Mouse (Mus musculus) T-helper 1 cell (primary cell): ENCODE measurements around the gene Zmiz2.
"Not testable (repeated sequence)": the region's sequence is repeated elsewhere in the genome, so short reads cannot be mapped to it uniquely, and the experiment has no call there.

Source experiments
- in situ Hi-C: fragments of 300-600 bp; cut with MboI, MseI; formaldehyde crosslinking; loops from one replicate; pipeline ENCODE4 v1.15.1; 2025; ENCODE audit warnings: high pct_unique_total_duplicates

Gene Zmiz2

DNA sequence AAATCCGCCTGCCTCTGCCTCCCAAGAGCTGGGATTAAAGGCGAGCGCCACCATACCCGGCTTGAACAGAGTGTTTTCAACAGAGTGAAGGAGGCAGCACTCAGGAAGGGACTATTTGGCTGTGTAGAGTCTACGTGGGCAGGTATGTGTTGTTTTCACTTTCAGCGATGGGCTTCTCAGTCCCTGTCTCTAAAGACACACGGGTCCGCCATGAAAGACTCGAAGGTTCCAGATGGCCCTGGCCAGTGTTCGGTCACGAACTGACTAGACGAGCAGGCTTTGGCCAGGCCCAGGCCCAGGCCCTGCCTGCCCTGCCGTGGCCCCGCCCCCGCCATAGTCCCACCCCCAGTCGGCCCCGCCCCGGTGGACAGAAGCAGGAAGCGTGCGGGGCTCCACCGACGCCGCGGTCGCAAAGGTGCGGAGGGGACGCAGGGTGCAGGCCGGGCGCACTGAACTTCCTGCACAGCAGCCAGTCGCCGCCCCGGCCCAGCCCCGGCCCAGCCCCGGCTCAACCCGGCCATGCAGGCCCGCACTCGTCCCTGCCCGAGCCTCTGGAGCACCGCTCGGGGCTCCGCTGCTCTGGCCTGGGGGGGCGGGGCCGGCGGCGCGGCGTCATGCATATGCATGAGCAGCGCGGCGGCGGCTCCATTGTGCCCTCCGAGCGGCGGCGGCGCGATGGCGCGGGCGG is at the start of gene Zmiz2:
TSS of gene Zmiz2 (plus strand) at position 349 of the 688 bp plus-strand sequence.
- in situ Hi-C loops = no loop called here

- in situ Hi-C loops = loop anchor here (25.0 kb wide), 1 partner anchor 1659 kb away; no protein-coding TSS in a partner anchor
These were observed 42.9 kb upstream of the Zmiz2 start for GRCm38 (mm10) chr11:6345956-6346355.

- in situ Hi-C loops = loop anchor here (25.0 kb wide), 1 partner anchor 1660 kb away; no protein-coding TSS in a partner anchor
These were observed 41.9 kb upstream of the Zmiz2 start for GRCm38 (mm10) chr11:6346966-6347365.

DNA sequence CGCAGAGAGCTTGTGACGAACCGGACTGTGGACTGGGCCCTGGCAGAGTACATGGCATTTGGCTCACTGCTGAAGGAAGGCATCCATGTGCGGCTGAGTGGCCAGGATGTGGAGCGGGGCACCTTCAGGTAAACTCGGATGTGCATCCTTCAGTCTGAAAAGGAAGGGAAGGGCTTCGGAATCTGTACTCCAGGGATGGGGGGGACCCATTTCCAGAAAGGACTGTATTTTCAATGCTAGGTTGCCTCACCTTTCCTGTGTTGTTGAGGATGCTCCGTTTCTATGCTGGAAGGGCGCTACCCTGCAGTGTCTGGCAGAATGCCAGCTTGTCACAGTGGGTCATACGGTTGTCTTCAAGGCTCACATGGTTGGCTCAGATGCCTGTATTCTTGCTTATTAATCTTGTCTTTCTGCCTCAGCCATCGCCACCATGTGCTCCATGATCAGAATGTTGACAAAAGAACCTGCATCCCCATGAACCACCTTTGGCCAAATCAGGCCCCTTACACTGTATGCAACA is 40.1 kb upstream of the Zmiz2 start:
- in situ Hi-C loops = loop anchor here (25.0 kb wide), 1 partner anchor 1661 kb away; no protein-coding TSS in a partner anchor

GRCm38 (mm10) chr11:6349586-6349985 is 39.3 kb upstream of the Zmiz2 start:
- in situ Hi-C loops = loop anchor here (25.0 kb wide), 1 partner anchor 1662 kb away; no protein-coding TSS in a partner anchor

DNA sequence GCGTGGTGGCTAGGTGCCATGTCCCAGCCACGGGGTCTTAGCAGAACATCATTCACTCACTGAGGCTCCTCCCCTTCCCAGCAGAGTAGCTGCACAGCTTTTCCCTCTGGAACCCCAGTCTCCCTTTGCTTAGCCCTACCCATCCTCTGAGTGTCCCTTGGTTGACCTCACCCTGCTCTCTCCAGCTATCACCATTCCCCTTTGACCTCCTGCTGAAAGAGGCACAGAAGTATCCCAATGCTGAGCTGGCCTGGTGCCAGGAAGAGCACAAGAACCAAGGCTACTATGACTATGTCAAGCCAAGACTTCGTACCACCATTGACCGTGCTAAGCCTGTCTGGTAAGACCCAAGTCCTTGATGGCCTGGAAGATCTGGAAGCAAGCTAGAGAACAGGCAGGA is 33.8 kb upstream of the Zmiz2 start:
- in situ Hi-C loops = no loop called here

DNA sequence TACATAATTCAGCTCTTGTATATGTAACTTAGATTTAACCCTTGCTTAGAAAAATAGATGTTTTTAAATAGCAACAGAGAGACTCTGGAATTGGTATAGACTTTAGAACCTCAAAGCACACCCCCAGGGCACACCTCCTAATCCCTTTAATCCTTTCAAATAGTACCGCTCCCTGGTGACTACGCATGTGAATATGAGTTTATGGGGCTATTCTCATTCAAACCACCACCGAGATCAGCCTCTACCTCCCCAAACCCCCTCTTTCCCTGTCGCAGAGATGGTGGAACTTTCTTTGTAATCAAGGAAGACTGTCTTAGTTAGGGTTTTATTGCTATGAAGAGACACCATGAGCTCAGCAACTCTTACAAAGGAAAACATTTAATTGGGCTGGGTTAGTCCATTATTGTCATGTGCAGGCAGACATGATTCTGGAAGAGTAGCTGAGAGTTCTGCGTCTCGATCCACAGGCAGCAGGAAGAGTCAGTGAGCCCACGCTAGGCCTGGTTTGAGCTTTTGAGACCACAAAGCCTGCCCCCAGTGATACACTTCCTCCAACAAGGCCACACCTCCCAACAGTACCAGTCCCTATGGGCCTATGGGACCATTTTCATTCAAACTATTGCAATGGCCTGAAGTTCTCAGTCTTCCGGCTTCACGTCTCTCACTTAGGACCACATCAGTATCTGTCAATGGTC is 24.1 kb upstream of the Zmiz2 start:
- in situ Hi-C loops = no loop called here

GRCm38 (mm10) chr11:6365885-6366284 is 23.0 kb upstream of the Zmiz2 start:
- in situ Hi-C loops = no loop called here

DNA sequence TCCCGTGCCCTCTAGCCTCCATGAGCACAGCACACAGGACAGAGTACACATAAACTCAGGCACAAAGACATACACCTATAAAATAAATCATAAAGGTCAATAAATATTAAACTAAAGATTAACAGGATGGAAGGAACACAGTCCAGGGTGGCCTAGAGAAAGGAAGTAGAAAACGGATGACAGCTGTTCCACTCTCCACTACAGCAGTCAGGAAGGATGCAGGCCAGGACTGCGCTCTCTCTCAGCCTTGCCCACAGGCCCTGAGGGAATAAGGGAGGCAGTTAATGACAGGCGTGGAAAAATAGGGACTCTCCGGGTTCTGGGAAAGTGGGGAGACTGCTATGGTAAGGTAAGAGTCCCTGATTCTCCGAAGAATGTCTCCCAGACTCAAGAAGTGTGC is 22.4 kb upstream of the Zmiz2 start:
- in situ Hi-C loops = no loop called here

DNA sequence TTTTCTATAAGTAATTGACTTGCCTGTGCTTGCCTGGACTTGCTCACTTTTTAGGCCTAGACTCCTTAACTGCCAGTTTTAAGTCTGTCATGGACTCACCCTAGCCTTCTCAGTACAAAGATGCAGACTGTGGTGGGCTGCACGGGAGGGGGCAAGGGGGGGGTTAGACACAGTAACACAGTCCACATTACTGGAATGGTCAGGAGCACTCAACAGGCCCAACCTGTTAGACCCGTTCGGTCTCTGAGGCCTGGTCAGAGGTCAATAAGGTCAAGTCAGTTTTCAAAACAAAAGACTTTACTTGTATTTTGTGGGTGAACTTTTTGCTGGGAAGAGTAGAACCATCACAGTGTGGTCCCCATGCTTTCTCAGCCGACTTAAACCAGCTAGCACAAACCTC is 21.7 kb upstream of the Zmiz2 start:
- in situ Hi-C loops = no loop called here

- in situ Hi-C loops = not testable (repeated sequence)
These were observed 20.9 kb upstream of the Zmiz2 start for GRCm38 (mm10) chr11:6367986-6368385.

- in situ Hi-C loops = no loop called here
These were observed 17.3 kb upstream of the Zmiz2 start for GRCm38 (mm10) chr11:6371376-6372155.

GRCm38 (mm10) chr11:6372784-6373183 is 16.1 kb upstream of the Zmiz2 start:
- in situ Hi-C loops = no loop called here

DNA sequence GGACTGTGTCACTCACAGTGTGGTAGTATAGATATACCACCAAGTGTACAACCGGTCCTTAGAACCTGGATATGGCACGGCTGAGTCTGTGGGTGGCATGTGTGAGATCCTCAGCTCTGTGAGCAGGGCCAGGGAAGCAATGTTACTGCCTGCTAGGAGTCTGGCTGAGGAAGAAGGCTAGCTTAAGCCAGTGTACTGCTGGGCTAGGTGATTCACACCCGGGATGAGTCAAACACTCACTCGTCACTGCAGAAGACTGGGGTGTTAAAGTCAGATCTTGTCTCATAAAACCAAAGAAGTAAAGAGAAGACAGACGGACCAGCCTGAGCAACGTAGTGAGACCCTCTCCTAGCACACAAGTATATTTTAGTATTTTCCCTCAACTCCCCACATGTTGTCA is 8.0 kb upstream of the Zmiz2 start:
- in situ Hi-C loops = no loop called here

DNA sequence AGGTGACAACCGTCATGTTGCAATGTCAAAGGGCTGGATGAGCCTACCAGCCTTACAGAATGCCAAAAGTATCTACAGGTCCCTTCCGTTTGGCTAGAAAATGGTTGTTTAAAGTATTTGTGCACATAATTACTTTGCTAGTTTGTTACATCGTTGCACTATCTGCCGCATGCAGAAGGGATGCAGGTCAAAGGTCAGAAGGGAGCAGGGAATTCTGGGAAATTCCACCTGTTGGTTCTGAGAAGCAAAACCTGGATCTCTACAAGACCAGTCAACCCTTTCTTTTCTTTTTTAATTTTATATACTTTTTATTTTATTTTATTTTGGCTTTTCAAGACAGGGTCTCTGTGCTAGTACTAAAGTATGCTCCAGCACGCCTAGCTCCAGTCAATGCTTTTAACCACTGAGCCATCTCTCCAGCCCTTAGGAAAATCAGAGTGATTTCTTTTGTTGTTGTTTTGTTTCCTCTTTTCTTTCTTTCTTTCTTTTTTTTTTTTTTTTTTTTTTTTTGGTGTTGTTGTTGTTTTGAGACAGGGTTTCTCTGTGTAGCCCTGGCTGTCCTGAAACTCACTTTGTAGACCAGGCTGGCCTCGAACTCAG is 648 bp upstream of the Zmiz2 start:
- in situ Hi-C loops = no loop called here

GRCm38 (mm10) chr11:6389483-6389921 is 628 bp downstream of the Zmiz2 start:
- in situ Hi-C loops = no loop called here

DNA sequence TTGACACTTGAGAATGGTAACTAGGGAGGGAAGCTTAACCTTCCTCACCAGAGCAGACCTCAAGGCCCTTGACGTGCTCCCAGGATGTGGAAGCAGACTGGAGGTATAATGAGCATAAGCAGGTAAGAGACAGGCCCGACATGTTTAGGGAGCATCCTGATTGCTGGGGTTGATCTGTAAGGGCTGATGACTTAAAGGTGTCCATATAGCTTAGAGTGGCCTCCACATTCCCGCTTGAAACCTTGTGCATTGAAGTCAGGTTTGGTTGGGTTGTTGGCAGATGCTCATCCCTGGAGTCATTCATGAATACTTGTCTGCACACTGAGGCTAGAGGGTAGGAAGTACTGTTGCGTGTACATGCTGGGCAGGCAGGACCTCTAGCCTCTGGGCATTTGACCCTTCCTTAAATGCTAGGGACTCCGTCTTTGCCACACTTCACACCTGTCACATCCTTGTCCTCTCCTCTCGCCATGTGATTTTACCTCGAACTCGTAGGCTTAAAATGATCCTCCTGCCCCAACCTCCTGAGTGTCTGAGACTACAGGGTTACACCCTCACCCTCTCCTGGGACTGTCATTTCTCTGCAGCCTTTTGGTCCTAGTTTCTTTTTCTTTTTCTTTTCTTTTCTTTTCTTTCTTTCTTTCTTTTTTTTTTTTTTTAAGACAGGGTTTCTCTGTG is 1.6 kb downstream of the Zmiz2 start:
- in situ Hi-C loops = no loop called here

- in situ Hi-C loops = no loop called here
These were observed 2.8 kb downstream of the Zmiz2 start for GRCm38 (mm10) chr11:6391516-6392276.

GRCm38 (mm10) chr11:6392857-6393256 is 4.0 kb downstream of the Zmiz2 start:
- in situ Hi-C loops = no loop called here

DNA sequence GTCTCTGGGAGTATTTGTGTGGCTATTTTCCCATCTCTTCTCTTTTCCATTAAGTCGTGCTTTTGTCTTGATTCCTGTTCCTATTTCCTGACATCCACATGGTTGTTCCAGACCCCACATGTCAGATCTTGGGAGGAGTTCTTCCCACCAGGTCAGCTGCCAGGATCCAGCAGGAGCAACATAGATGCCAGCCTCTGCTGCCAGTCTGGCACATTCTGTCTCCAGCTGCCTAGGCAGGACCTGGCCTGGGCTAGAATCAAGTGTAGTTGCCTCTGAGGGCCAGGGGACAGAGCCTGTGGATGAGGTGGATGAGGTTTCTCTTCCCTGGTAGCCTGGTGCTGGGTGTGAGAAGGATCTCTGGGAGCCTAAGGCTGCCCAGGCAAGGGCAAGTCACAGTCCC is 5.0 kb downstream of the Zmiz2 start:
- in situ Hi-C loops = no loop called here
